Mouse (Mus musculus): ENCODE measurements around the gene Mfn2. TPM values are rescaled to one million over a fixed set of nuclear protein-coding genes. Genes with fewer than 3 reads are reported as not detected.
"Not testable (repeated sequence)": the region's sequence is repeated elsewhere in the genome, so short reads cannot be mapped to it uniquely, and the experiment has no call there.

Mfn2 gene
- polyA plus RNA-seq, 1 experiment from 2014 or later, result 77.2 TPM

DNA sequence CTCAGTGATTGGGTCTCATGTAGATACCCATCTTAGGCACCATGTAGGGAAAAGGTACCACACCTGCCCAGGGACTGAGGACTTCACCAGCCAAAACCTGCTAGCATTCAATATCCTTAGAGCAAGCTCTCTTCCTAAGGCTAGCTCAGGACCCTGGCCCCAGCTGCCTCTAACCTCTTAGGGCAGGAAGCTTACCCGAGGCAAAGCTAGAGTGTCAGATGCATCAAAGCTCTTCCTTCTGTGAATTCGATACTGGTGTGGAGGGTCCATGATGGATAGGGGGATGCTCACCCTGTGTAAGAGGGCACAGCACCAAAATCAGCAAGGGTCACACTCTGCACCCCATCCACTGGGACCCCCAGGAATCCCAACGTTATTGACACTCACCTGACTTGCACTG, 42.5 kb downstream of the Mfn2 start:
- Histone ChIP-seq H3K36me3 (peaks cover 48% of the 10 kb centered on the region), H3K9ac (replicated peaks) (no peak overlapping the region), H3K4me3 (no peak overlapping the region), H3K27ac (replicated peaks) (no peak overlapping the region), H3K27me3 (no peaks in the 10 kb centered on the region), H3K4me2 (replicated peaks) (no peak overlapping the region), H3K9me3 (no peaks in the 10 kb centered on the region), H3K4me1 (peaks cover 1% of the 10 kb centered on the region)
- ATAC-seq (replicated peaks), result no peak
- WGBS, result 90% methylated on average over 3 of the region's 3 CpGs

DNA sequence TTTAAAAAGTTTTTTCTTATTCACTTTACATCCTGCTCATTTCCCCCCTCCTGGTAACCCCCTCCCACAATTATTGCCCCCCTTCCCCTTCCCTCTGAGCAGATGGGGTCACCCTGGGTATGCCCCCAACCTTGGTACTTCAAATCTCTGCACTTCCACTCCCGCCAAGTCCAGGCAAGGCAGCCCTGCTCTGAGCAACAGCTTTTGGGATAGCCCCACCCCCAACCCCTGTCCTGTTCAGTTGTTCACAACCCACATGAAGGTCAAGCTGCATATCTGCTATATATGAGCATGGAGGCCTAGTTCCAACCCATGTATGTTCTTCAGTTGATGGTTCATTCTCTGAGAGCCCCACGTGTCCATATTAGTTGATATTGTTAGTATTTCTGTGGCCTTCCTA, 53.7 kb downstream of the Mfn2 start:
- no peak overlapping the region for H3K4me2 ChIP-seq (replicated peaks)
- H3K9me3 ChIP-seq, result no peaks in the 10 kb centered on the region
- H3K4me3 ChIP-seq, result no peak overlapping the region
- H3K36me3 ChIP-seq, result 0 out of 2 replicates have a peak, but pooled peaks cover 2% of the 10 kb centered on the region
- no peak overlapping the region for H3K27ac ChIP-seq (replicated peaks)
- H3K9ac ChIP-seq (replicated peaks), result no peak overlapping the region
- 80% methylated on average over 2 of the region's 2 CpGs for WGBS
- no peaks in the 10 kb centered on the region for H3K27me3 ChIP-seq
- ATAC-seq (replicated peaks), result no peak
- peaks cover 12% of the 10 kb centered on the region for H3K4me1 ChIP-seq

DNA sequence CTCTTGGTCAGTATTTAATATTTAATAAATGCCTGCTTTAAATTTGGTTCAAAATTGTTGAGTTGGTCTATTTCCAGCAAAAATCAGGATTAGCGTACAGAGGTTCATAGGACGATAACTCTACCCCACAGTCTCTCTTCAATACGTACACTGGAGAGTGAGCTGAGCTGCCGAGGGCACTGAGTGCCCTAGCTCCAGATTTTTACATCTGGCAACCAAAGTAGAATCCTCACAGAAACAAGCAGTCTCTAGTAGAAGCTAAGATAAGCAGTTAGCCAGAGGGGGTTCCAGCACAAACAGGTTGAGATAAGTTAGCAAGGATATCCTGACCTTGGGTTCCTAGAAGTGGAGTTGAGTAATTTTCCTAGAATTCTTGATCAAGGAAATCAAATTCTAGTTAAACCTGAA, 55.9 kb downstream of the Mfn2 start:
- peak overlapping the region; percentile 72 for H3K4me2 ChIP-seq (replicated peaks)
- peak overlapping the region; percentile 75 for H3K9ac ChIP-seq (replicated peaks)
- peak overlapping the region; percentile 79 for H3K4me3 ChIP-seq
- no peak overlapping the region for H3K27ac ChIP-seq (replicated peaks)
- WGBS, result 3% methylated on average over 4 of the region's 4 CpGs
- H3K9me3 ChIP-seq, result 0 out of 2 replicates have a peak, but pooled peaks cover 5% of the 10 kb centered on the region
- no peaks in the 10 kb centered on the region for H3K27me3 ChIP-seq
- H3K4me1 ChIP-seq, result peaks cover 12% of the 10 kb centered on the region
- peaks cover 11% of the 10 kb centered on the region for H3K36me3 ChIP-seq
- peak; percentile 80 for ATAC-seq (replicated peaks)

DNA sequence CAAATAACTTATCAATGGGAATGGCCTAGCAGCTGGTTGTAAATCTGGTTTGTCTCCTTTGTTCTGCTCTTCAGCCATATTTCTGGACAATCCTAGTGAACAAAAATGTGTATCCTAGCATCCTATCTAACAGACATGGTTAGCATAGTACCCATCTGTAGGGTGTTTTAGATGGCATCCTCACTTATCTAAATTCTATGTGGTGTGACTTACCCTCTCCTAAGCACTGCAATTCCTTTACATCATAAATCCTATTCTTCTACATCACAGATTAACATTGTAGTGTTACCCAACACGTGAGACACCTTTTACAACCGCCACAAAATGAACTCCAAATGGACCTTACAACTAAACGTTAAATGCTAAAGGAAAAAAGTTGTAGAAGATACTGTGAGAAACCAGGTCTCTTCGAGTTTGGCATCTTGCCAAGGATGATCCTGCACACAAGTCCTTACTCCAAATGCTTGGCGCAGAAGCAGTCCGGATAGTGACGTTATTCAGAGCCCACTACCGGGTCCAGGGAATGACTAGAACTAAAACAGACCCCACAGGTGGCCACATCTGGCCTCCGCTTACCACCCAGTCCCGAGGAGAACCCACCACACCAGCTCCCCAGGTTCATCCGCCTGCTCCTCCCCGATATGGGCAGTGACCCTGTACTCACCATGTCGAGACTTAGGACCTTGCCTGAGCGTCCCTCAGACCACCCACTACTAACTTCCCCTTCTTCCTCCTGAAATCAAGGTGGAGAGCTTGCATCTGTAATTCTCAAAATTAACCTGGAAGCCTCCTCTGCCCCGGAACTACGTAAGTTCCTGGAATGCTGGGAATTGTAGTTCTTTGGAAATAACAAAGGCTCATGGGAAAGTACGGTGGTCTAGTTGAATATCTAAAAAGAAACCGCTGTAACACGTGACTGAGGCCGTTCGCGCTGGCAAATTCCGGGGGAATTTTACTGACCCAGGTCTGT, 56.6 kb downstream of the Mfn2 start, which contains the start of gene Zfp933:
Zfp933 (minus strand) TSS at position 753 of the 970 bp plus-strand sequence.
- peaks cover 12% of the 10 kb centered on the region for H3K4me1 ChIP-seq
- peak; percentile 90 for ATAC-seq (replicated peaks)
- H3K27ac ChIP-seq (replicated peaks), result no peak within 1 kb of the TSS
- peaks cover 18% of the 10 kb centered on the region for H3K36me3 ChIP-seq
- 2% methylated on average over 23 of the region's 23 CpGs for WGBS
- peak within 1 kb of the TSS; percentile 79 for H3K4me3 ChIP-seq
- peak within 1 kb of the TSS; percentile 72 for H3K4me2 ChIP-seq (replicated peaks)
- H3K27me3 ChIP-seq, result no peaks in the 10 kb centered on the region
- peaks cover 5% of the 10 kb centered on the region; the same call in 1 of the 2 replicates for H3K9me3 ChIP-seq
- H3K9ac ChIP-seq (replicated peaks), result peak within 1 kb of the TSS; percentile 75

- H3K4me3 ChIP-seq, result no peak overlapping the region
- peaks cover 40% of the 10 kb centered on the region for H3K36me3 ChIP-seq
- H3K27me3 ChIP-seq, result no peaks in the 10 kb centered on the region
- no peak overlapping the region for H3K4me2 ChIP-seq (replicated peaks)
- H3K27ac ChIP-seq (replicated peaks), result no peak overlapping the region
- no peak overlapping the region for H3K9ac ChIP-seq (replicated peaks)
- ATAC-seq (replicated peaks), result no peak
- peaks cover 14% of the 10 kb centered on the region for H3K9me3 ChIP-seq
- peaks cover 6% of the 10 kb centered on the region for H3K4me1 ChIP-seq
- WGBS, result 96% methylated on average over 3 of the region's 3 CpGs
These were observed 61.6 kb downstream of the Mfn2 start for GRCm38 (mm10) chr4:147842871-147843270.

GRCm38 (mm10) chr4:147839282-147839681, 65.2 kb downstream of the Mfn2 start:
- H3K9ac ChIP-seq (replicated peaks); H3K4me2 ChIP-seq (replicated peaks); H3K4me3 ChIP-seq; H3K27me3 ChIP-seq; H3K4me1 ChIP-seq; H3K27ac ChIP-seq (replicated peaks); ATAC-seq (replicated peaks): not testable (repeated sequence)
- 96% methylated on average over 23 of the region's 26 CpGs for WGBS
- Histone ChIP-seq H3K9me3 (peaks cover 12% of the 10 kb centered on the region), H3K36me3 (peaks cover 35% of the 10 kb centered on the region)

- Histone ChIP-seq H3K27me3 (no peaks in the 10 kb centered on the region), H3K36me3 (peaks cover 75% of the 10 kb centered on the region), H3K9me3 (peaks cover 62% of the 10 kb centered on the region), H3K4me1 (no peaks in the 10 kb centered on the region), H3K27ac (replicated peaks) (no peak overlapping the region), H3K4me3 (no peak overlapping the region), H3K4me2 (replicated peaks) (no peak overlapping the region), H3K9ac (replicated peaks) (no peak overlapping the region)
- no peak for ATAC-seq (replicated peaks)
- WGBS, result 97% methylated on average over 4 of the region's 4 CpGs
These were observed 80.1 kb downstream of the Mfn2 start for GRCm38 (mm10) chr4:147824389-147824788.

Other genes with a start within 250 kb of the Mfn2 start
- not detected in 2 replicates for gene Zfp534, start 202.2 kb downstream of the Mfn2 start, polyA plus RNA-seq (2015; fragmentation: Nextera tagmentation; extraction: Ambion mirVana)
- gene Zfp984, start 94.9 kb downstream of the Mfn2 start, polyA plus RNA-seq (2015; fragmentation: Nextera tagmentation; extraction: Ambion mirVana), result 4.9 and 5.3 TPM in 2 replicates
- 8.3 and 10.7 TPM in 2 replicates for gene Zfp933, start 56.3 kb downstream of the Mfn2 start, polyA plus RNA-seq (2015; fragmentation: Nextera tagmentation; extraction: Ambion mirVana)
- 55.0 and 55.3 TPM in 2 replicates for gene Miip, start 35.9 kb downstream of the Mfn2 start, polyA plus RNA-seq (2015; fragmentation: Nextera tagmentation; extraction: Ambion mirVana)
- 12.7 and 12.8 TPM in 2 replicates for gene Fv1, start 35.7 kb downstream of the Mfn2 start, polyA plus RNA-seq (2015; fragmentation: Nextera tagmentation; extraction: Ambion mirVana)
- 16.1 and 16.4 TPM in 2 replicates for gene Plod1, start 32.1 kb upstream of the Mfn2 start, polyA plus RNA-seq (2015; fragmentation: Nextera tagmentation; extraction: Ambion mirVana)
- 13.7 and 13.8 TPM in 2 replicates for gene 2510039O18Rik, start 36.2 kb upstream of the Mfn2 start, polyA plus RNA-seq (2015; fragmentation: Nextera tagmentation; extraction: Ambion mirVana)
- not detected in 2 replicates for gene Nppb, start 81.1 kb upstream of the Mfn2 start, polyA plus RNA-seq (2015; fragmentation: Nextera tagmentation; extraction: Ambion mirVana)
- gene Nppa, start 96.0 kb upstream of the Mfn2 start, polyA plus RNA-seq (2015; fragmentation: Nextera tagmentation; extraction: Ambion mirVana), result 0.76 and 1.6 TPM in 2 replicates
- 30.8 and 33.4 TPM in 2 replicates for gene Clcn6, start 134.1 kb upstream of the Mfn2 start, polyA plus RNA-seq (2015; fragmentation: Nextera tagmentation; extraction: Ambion mirVana)
- 16.6 and 17.1 TPM in 2 replicates for gene Mthfr, start 134.4 kb upstream of the Mfn2 start, polyA plus RNA-seq (2015; fragmentation: Nextera tagmentation; extraction: Ambion mirVana)
- 4.6 and 5.6 TPM in 2 replicates for gene Agtrap, start 183.3 kb upstream of the Mfn2 start, polyA plus RNA-seq (2015; fragmentation: Nextera tagmentation; extraction: Ambion mirVana)
- gene Mad2l2, start 225.7 kb upstream of the Mfn2 start, polyA plus RNA-seq (2015; fragmentation: Nextera tagmentation; extraction: Ambion mirVana), result 123 and 127 TPM in 2 replicates
- gene Draxin, start 226.0 kb upstream of the Mfn2 start, polyA plus RNA-seq (2015; fragmentation: Nextera tagmentation; extraction: Ambion mirVana), result 21.2 TPM in 2 replicates
- gene Fbxo6, start 247.4 kb upstream of the Mfn2 start, polyA plus RNA-seq (2015; fragmentation: Nextera tagmentation; extraction: Ambion mirVana), result 15.6 and 18.0 TPM in 2 replicates

Measured in forebrain, embryonic 15.5 days (tissue).